Mouse (Mus musculus) stomach, postnatal 0 days (tissue): ENCODE measurements at regions not wholly inside any gene's neighbourhood (a gene's known extent, or its start where the extent isn't known, plus 50 kb on each side); places are given as distances from the start of the nearest gene placed in this dataset.

ENCODE experiments used
- ATAC-seq: fragments of 200-750 bp; cut with Nextera tagmentation; 2 replicates; pipeline ENCODE4 v1.8.0; 2017; ENCODE audit not compliant: low FRiP score, low TSS enrichment
- DNase-seq: peaks from one replicate; pipeline ENCODE4 v3.0.0-alpha.2; 2016; ENCODE audit warnings: low spot score
- H3K27ac ChIP-seq: fragments of 300-500 bp; sonication (generic); replicated peaks from 2 replicates; pipeline ENCODE4 v1.5.1; 2014; ENCODE audit warnings: mild to moderate bottlenecking, control low read depth
- H3K27me3 ChIP-seq: fragments of 300-500 bp; sonication (generic); 2 replicates; pipeline ENCODE4 v1.6.1; 2014; ENCODE audit warnings: low read length; ENCODE audit not compliant: control insufficient read depth, insufficient read depth
- H3K36me3 ChIP-seq: fragments of 300-500 bp; sonication (generic); 2 replicates; pipeline ENCODE4 v1.6.1; 2014; ENCODE audit warnings: low read length, mixed read lengths; ENCODE audit not compliant: control insufficient read depth, insufficient read depth
- H3K4me1 ChIP-seq: fragments of 300-500 bp; sonication (generic); replicated peaks from 2 replicates; pipeline ENCODE4 v1.6.1; 2014; ENCODE audit warnings: antibody characterized with exemption; ENCODE audit not compliant: control insufficient read depth, insufficient read depth
- H3K4me2 ChIP-seq: fragments of 300-500 bp; sonication (generic); replicated peaks from 2 replicates; pipeline ENCODE4 v1.6.1; 2014; ENCODE audit warnings: low read depth, mild to moderate bottlenecking, control low read depth, moderate library complexity
- H3K4me3 ChIP-seq: fragments of 300-500 bp; sonication (generic); 2 replicates; pipeline ENCODE4 v1.5.1; 2014; ENCODE audit warnings: low read depth, low read length, control low read depth
- H3K9ac ChIP-seq: fragments of 300-500 bp; sonication (generic); 2 replicates; pipeline ENCODE4 v1.6.1; 2014; ENCODE audit warnings: mild to moderate bottlenecking, low read length, control low read depth, mixed read lengths
- H3K9me3 ChIP-seq: fragments of 300-500 bp; sonication (generic); 2 replicates; pipeline ENCODE4 v1.6.1; 2016; ENCODE audit warnings: low read length; ENCODE audit not compliant: control insufficient read depth
- CTCF ChIP-seq: IDR thresholded peaks from 2 replicates; pipeline ENCODE4 v1.5.1; 2016; ENCODE audit warnings: antibody characterized with exemption, low read depth, mild to moderate bottlenecking, moderate library complexity
- EP300 ChIP-seq: optimal IDR thresholded peaks from 2 replicates; pipeline ENCODE3; 2016; ENCODE audit warnings: antibody characterized with exemption
- WGBS: fragments of 180-500 bp; shearing (Covaris S2); extraction: QIAGEN DNeasy Blood & Tissue Kit; methylation state at CpG from one replicate; pipeline ENCODE4 v1.1.7; 2014; 5-methylcytosine and 5-hydroxymethylcytosine counted together

- Histone ChIP-seq H3K4me2 (no peak overlapping the region), H3K9ac (no peak overlapping the region), H3K27me3 (no peaks in the 10 kb centered on the region), H3K36me3 (no peaks in the 10 kb centered on the region), H3K4me3 (no peak overlapping the region), H3K4me1 (no peaks in the 10 kb centered on the region), H3K9me3 (no peaks in the 10 kb centered on the region), H3K27ac (no peak overlapping the region)
- no peak for DNase-seq
- ATAC-seq = no peak
- 77% methylated on average over 5 of the region's 5 CpGs for WGBS
- no peak for TF ChIP-seq CTCF
- no peak for TF ChIP-seq EP300
These were observed 144.8 kb upstream of the Syt13 start for GRCm38 (mm10) chr2:92770098-92770497.

- Histone ChIP-seq H3K9me3 (no peaks in the 10 kb centered on the region), H3K4me1 (no peaks in the 10 kb centered on the region), H3K4me2 (no peak overlapping the region), H3K27me3 (no peaks in the 10 kb centered on the region), H3K36me3 (no peaks in the 10 kb centered on the region), H3K4me3 (no peak overlapping the region), H3K27ac (no peak overlapping the region), H3K9ac (no peak overlapping the region)
- DNase-seq (no peak), ATAC-seq (no peak)
- TF ChIP-seq EP300 = no peak
- TF ChIP-seq CTCF = no peak
- 50% methylated on average over 7 of the region's 7 CpGs for WGBS
These were observed 142.3 kb upstream of the Syt13 start for GRCm38 (mm10) chr2:92772623-92773022.

- H3K27ac ChIP-seq = no peak overlapping the region
These were observed 138.4 kb upstream of the Syt13 start for GRCm38 (mm10) chr2:92776497-92776896.

GRCm38 (mm10) chr2:92779101-92779500 is 135.8 kb upstream of the Syt13 start:
- TF ChIP-seq EP300 = no peak
- Histone ChIP-seq H3K4me1 (no peaks in the 10 kb centered on the region), H3K27me3 (no peaks in the 10 kb centered on the region), H3K4me3 (no peak overlapping the region), H3K27ac (no peak overlapping the region), H3K9me3 (no peaks in the 10 kb centered on the region), H3K9ac (no peak overlapping the region), H3K4me2 (no peak overlapping the region), H3K36me3 (no peaks in the 10 kb centered on the region)
- DNase-seq = no peak
- 11% methylated on average over 1 of the region's 1 CpGs for WGBS
- ATAC-seq = no peak

More at GRCm38 (mm10) chr2:92776497-92776896, 138.4 kb upstream of the Syt13 start:
- no peak overlapping the region for H3K9ac ChIP-seq
- H3K36me3 ChIP-seq = no peaks in the 10 kb centered on the region
- no peak overlapping the region for H3K4me3 ChIP-seq
- no peak overlapping the region for H3K4me2 ChIP-seq
- ATAC-seq = no peak
- no peaks in the 10 kb centered on the region for H3K9me3 ChIP-seq
- no peak for DNase-seq
- 93% methylated on average over 2 of the region's 2 CpGs for WGBS
- TF ChIP-seq CTCF = no peak
- TF ChIP-seq EP300 = no peak
- H3K4me1 ChIP-seq = no peaks in the 10 kb centered on the region
- no peaks in the 10 kb centered on the region for H3K27me3 ChIP-seq

GRCm38 (mm10) chr2:92780021-92780420 is 134.9 kb upstream of the Syt13 start:
- H3K9me3 ChIP-seq = no peaks in the 10 kb centered on the region
- H3K27me3 ChIP-seq = no peaks in the 10 kb centered on the region
- H3K36me3 ChIP-seq = no peaks in the 10 kb centered on the region
- no peak overlapping the region for H3K27ac ChIP-seq
- no peaks in the 10 kb centered on the region for H3K4me1 ChIP-seq
- 72% methylated on average over 1 of the region's 1 CpGs for WGBS
- no peak for TF ChIP-seq EP300
- no peak for TF ChIP-seq CTCF
- H3K4me3 ChIP-seq = no peak overlapping the region
- H3K9ac ChIP-seq = no peak overlapping the region
- H3K4me2 ChIP-seq = no peak overlapping the region
- ATAC-seq (no peak), DNase-seq (no peak)

GRCm38 (mm10) chr2:92781451-92781850 is 133.4 kb upstream of the Syt13 start:
- Histone ChIP-seq H3K4me2 (no peak overlapping the region), H3K9ac (no peak overlapping the region), H3K4me1 (no peaks in the 10 kb centered on the region), H3K27ac (no peak overlapping the region), H3K9me3 (no peaks in the 10 kb centered on the region), H3K36me3 (no peaks in the 10 kb centered on the region), H3K4me3 (no peak overlapping the region), H3K27me3 (no peaks in the 10 kb centered on the region)
- TF ChIP-seq EP300 (no peak), CTCF (no peak)
- ATAC-seq (no peak), DNase-seq (no peak)
- 70% methylated on average over 5 of the region's 5 CpGs for WGBS

GRCm38 (mm10) chr2:92782621-92783020 is 132.3 kb upstream of the Syt13 start:
- ATAC-seq (no peak), DNase-seq (no peak)
- Histone ChIP-seq H3K9me3 (no peaks in the 10 kb centered on the region), H3K4me1 (no peaks in the 10 kb centered on the region), H3K4me3 (no peak overlapping the region), H3K9ac (no peak overlapping the region), H3K27ac (no peak overlapping the region), H3K4me2 (no peak overlapping the region), H3K36me3 (no peaks in the 10 kb centered on the region), H3K27me3 (no peaks in the 10 kb centered on the region)
- 72% methylated on average over 4 of the region's 4 CpGs for WGBS
- TF ChIP-seq CTCF (no peak), EP300 (no peak)
